Mouse (Mus musculus) frontal cortex, adult 2 months (tissue): Measurements from ENCODE around the gene Epp13. TPM values are rescaled to one million over a fixed set of nuclear protein-coding genes. Genes with fewer than 3 reads are reported as not detected.
"Not testable (repeated sequence)": the region's sequence is repeated elsewhere in the genome, so short reads cannot be mapped to it uniquely, and the experiment has no call there.

ENCODE experiments used
- DNase-seq, 2 experiments: peaks; one replicate each; pipeline ENCODE4 v3.0.0; 2022; ENCODE audit warnings: low spot score in 1 of 2; ENCODE audit errors: extremely low spot score in 1 of 2
- polyA plus RNA-seq: library from polyadenylated mRNA; depleted of rRNA; stranded (reverse); fragments of >200 nt; gene quantifications from 2 replicates; pipeline ENCODE4 v1.2.3, GENCODE M21; 2012; rRNA removed

Epp13 gene
- polyA plus RNA-seq, 1 experiment, result not detected

DNA sequence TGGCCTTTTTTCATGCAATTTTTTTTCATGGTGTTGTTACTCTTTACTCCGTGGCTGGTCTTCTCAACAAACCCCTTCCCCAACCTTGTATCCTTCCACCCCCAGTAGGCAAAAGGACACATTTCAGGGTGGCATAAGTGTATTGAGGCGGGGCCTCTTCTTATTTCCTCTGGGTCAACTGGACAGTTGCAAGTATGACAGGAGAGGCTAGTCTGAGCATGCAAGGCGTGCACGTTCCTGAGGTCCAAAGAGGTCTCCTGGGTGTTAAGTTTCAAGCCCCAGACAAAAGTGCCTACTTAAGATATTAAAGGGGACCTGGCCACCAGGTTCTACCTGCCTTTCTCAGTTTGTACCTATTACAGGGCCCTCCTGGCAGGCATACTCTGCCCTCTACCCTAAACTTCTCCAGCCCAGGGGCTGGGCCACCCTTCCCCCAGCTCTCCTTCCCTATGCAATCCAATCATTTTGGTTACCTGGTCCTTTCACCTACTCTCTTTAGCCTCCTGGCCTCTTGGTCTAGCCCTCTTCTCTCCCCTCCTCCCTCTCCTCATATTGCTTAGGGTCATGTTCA is 32.0 kb downstream of the Epp13 start:
- no peak for DNase-seq

DNA sequence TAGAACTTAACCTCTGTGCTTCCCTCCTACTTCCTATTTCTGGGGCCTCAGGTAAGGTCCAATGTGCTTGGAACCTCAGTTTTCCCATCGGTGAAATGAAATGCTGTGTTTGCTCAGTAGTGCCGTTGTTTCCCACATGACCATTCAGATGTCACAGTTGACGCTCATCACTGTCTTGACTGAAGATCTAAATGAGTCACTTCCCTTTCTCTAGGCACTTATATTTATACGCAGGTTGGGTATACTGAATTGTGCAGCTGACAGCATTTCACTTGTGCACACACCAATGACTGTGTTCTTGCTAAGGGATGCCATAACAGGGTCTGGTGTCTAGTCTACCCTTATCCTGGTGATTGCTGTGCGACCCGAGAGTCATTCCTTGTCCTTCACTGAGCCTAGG is 32.9 kb downstream of the Epp13 start:
- DNase-seq, result no peak

DNA sequence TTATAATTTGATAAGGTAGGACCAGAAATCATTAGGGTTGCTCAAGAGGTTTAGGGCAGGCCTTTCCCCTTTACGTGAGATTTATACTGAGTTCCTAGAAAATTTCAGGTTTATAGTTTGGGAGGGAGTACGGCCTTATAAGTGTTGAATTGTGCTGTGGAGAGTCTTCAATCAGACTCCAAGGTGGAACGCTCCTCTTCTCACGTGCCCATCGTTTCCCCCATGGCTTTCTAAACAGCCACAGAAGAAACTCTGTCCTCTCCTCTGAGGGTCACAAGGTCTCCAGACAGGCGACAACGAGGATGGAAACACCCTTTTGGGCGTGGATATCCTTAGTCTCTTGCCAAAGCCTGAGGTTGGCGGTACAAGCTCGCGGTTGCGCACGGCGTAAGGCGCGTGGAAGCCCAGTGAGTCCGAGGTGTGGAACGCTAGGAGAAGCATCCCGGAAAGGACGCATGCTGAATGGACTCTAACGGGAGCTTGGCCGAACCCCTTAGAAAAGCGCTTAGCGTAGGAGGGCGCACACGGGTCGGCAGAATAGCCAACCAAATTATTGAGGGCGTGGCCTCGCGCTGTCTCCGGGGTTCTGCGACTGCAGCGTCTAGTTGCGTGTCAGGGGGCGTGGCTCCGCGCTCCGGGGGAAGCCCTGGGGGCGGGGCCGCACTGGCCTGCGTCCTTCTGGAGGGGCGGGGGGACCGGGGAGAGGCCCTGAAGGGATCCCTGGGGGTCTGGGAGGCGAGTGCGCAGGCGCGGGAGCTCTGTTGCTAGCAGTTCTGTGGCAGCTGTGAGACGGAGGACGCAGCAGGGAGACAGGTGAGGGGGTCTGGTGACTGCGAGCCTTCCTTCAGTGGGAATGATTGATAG is 33.6 kb downstream of the Epp13 start, which contains the start of gene Zfp667:
TSS of gene Zfp667 (plus strand) at position 738 of the 864 bp plus-strand sequence.
- peak; percentile 93 to 98 for DNase-seq

DNA sequence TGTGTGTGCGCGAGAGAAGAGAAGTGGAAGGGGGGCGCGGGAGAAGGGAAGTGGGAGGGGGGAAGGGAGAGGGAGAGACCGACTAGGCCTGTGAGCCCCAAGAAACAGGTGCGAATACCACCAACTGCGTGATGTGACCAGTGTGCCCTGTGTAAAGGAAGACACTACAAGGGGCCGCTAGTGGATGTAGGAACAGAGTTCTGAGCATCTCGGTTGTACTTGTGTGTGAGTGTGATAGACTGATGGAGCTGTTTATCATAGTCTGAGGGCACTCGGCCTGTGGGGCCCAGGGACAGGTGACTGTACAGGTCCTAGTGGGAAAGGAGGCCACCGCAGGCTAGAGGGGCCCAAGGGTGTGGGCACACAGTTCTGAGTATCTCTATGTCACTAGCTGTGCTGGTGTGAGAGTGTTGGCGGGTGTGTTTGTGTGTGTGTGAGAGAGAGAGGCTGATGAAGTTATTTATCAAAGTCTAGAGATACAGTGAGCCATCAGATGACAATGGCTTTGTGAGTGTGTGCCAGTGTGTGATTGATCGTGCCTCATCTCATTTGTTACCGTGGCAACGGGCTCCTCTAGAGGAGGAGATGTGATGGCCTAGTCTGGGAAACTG is 34.5 kb downstream of the Epp13 start:
- peak in 1 of 2 experiments; percentile 57 for DNase-seq

DNA sequence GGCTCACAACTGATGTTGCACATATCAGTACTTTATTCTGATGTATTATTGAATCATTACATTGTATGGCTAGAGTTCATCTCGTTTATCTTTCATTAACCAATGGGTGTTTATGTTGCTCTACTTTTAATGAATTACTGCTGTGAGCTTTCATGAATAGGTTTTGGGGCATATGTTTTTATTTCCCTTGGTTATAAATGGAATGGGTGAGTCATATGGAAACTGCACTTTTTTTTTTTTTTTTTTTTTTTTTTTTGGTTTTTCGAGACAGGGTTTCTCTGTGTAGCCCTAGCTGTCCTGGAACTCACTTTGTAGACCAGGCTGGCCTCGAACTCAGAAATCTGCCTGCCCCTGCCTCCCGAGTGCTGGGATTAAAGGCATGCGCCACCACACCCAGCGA is 38.6 kb downstream of the Epp13 start:
- DNase-seq, result not testable (repeated sequence)

DNA sequence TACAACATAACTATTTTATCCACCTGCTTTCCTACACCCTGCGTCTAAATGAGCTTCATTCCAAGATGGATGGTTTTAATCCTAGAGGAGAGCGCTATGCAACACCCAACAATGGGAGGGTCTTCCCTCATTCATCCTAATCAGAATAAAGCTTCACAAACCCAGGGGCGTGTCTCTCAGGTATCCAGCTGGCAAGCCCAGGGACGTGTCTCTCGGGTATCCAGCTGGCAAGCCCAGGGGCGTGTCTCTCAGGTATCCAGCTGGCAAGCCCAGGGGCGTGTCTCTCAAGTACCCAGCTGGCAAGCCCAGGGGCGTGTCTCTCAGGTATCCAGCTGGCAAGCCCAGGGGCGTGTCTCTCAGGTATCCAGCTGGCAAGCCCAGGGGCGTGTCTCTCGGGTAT is 48.3 kb downstream of the Epp13 start:
- not testable (repeated sequence) for DNase-seq

DNA sequence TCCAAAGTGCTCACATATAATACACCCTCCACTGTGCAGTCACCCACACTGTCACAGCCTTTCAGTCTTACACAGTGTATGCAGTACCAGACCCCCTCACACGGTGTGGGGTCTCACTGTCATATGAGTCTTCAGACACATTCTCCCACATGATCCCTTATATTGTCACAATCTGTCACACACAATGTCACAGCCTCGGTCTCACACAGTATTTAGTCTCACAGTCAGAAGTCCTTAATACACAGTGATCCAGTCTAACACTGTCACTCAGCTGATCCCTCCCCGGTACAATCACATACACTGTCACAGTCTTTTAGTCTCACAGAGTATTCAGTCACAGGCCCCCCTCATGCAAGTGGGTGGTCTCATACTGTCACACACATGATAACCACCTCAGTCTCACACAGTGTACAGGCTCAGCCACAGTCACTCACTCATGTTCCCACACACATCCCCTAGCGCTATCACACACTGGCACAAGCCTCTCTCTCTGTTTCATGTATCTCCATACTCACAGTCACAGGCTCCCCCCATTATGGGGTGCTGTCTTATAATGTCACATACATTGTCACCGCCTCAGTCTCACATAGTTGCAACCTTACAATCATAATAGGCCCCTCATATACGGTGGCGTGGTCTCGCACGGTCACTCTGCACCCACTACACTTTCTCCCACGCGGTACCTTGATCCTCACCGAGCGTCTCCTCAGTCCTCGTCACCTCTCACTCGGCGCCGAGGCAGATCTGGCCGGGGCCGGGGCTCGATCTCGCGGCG is 78.1 kb downstream of the Epp13 start:
- peak; percentile 20 to 41 for DNase-seq

DNA sequence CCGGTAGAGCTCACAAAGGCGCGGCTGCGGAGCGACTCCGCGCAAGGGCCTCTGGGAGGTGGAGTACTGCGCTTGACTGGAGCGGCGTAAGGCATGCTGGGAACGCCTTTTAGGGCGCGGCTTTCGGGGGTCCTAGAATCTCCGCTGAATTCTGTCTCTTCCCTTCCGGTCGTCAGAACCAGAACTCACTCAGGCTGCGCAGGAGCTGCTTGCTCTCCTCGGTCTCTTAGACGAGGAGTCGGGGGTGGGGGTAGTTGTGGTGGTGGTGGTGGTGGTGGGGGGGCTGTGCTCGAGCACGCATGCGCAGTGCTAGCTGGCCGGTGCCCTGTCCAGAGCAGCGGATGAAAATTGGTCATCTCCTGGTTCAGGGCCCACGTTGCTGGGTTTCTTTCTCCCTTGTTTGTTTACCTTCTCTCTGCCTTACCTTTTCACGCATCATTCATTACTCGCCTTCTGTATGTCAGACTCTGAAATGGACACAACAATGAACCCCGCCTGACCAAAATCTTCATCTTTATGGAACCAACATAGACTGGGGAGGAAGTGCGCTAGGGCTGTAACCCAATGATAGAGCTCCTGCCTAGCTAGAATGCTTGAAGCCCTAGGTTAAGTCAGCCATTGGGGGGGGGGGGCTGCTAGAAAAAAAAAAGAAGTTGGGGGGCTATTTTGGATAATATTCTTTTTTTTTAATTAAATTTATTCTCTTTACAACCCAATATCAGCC is 78.9 kb downstream of the Epp13 start, which contains the start of gene Zfp583:
TSS of gene Zfp583 (minus strand) at position 53 of the 724 bp plus-strand sequence.
- DNase-seq, result peak; percentile 76 to 89

Other genes starting within 250 kb of the Epp13 start
- gene Vmn1r65, start 241.7 kb upstream of the Epp13 start, polyA plus RNA-seq, result not detected in 2 replicates
- not detected in 2 replicates for gene Nlrp4c, start 207.5 kb upstream of the Epp13 start, polyA plus RNA-seq
- gene Zfp787, start 96.7 kb upstream of the Epp13 start, polyA plus RNA-seq, result 33.4 and 33.9 TPM in 2 replicates
- gene Zfp444, start 80.5 kb upstream of the Epp13 start, polyA plus RNA-seq, result 49.2 and 50.3 TPM in 2 replicates
- not detected in 2 replicates for gene Galp, start 55.6 kb upstream of the Epp13 start, polyA plus RNA-seq
- not detected in 2 replicates for gene Zscan5b, start 30.4 kb upstream of the Epp13 start, polyA plus RNA-seq
- 7.3 and 7.6 TPM in 2 replicates for gene Zfp667, start 33.9 kb downstream of the Epp13 start, polyA plus RNA-seq
- 6.8 and 8.1 TPM in 2 replicates for gene Zfp583, start 78.6 kb downstream of the Epp13 start, polyA plus RNA-seq
- 4.0 and 5.0 TPM in 2 replicates for gene Gm3854, start 91.0 kb downstream of the Epp13 start, polyA plus RNA-seq
- 2.6 and 3.3 TPM in 2 replicates for gene Zfp78, start 110.6 kb downstream of the Epp13 start, polyA plus RNA-seq
- 9.7 and 13.7 TPM in 2 replicates for gene Zfp28, start 130.6 kb downstream of the Epp13 start, polyA plus RNA-seq
- 7.0 and 8.9 TPM in 2 replicates for gene Smim17, start 146.0 kb downstream of the Epp13 start, polyA plus RNA-seq
- 0.21 and 0.24 TPM in 2 replicates for gene Gm20715, start 157.6 kb downstream of the Epp13 start, polyA plus RNA-seq
- gene Olfr1344, start 186.0 kb downstream of the Epp13 start, polyA plus RNA-seq, result 3.4 TPM in 2 replicates
- gene Olfr1336, start 203.5 kb downstream of the Epp13 start, polyA plus RNA-seq, result 0.02 TPM in 1 of 2 replicates, not detected in the other
- gene Olfr1346, start 214.4 kb downstream of the Epp13 start, polyA plus RNA-seq, result not detected in 2 replicates
- gene Olfr5, start 234.2 kb downstream of the Epp13 start, polyA plus RNA-seq, result not detected in 2 replicates
- not detected in 2 replicates for gene Olfr1347, start 247.0 kb downstream of the Epp13 start, polyA plus RNA-seq